Mouse (Mus musculus) lung, postnatal 25 days (tissue): ENCODE measurements at regions not wholly inside any gene's neighbourhood (a gene's known extent, or its start where the extent isn't known, plus 50 kb on each side); places are given as distances from the start of the nearest gene placed in this dataset.
A peak's percentile ranks its signal among the peaks of the same experiment; 100 is the strongest.

Experiments
- DNase-seq: peaks from one replicate; pipeline ENCODE4 v3.0.0; 2022; ENCODE audit warnings: low spot score

GRCm38 (mm10) chr14:72371702-72372277 is 119.8 kb downstream of the Gm9195 start:
- DNase-seq, result peak; percentile 43

- no peak for DNase-seq
Observed at GRCm38 (mm10) chr14:72360829-72361520, 130.7 kb downstream of the Gm9195 start.

- no peak for DNase-seq
Observed at GRCm38 (mm10) chr14:72360181-72360580, 131.5 kb downstream of the Gm9195 start.

- no peak for DNase-seq
Observed at GRCm38 (mm10) chr14:72357915-72358314, 133.7 kb downstream of the Gm9195 start.

GRCm38 (mm10) chr14:72342181-72342580 is 149.5 kb downstream of the Gm9195 start:
- no peak for DNase-seq

GRCm38 (mm10) chr14:72341590-72342154 is 150.0 kb downstream of the Gm9195 start:
- DNase-seq, result no peak

GRCm38 (mm10) chr14:72338046-72338445 is 153.6 kb downstream of the Gm9195 start:
- no peak for DNase-seq

GRCm38 (mm10) chr14:72303856-72304255 is 187.8 kb downstream of the Gm9195 start:
- DNase-seq, result peak; percentile 15

GRCm38 (mm10) chr14:72300026-72300425 is 191.6 kb downstream of the Gm9195 start:
- peak; percentile 21 for DNase-seq

- DNase-seq, result no peak
Observed at GRCm38 (mm10) chr14:72294631-72295030, 197.0 kb downstream of the Gm9195 start.

- DNase-seq, result peak; percentile 78
Observed at GRCm38 (mm10) chr14:72293677-72294387, 197.8 kb downstream of the Gm9195 start.

GRCm38 (mm10) chr14:72292656-72293299 is 198.9 kb downstream of the Gm9195 start:
- peak; percentile 12 for DNase-seq

GRCm38 (mm10) chr14:72277309-72277708 is 214.3 kb downstream of the Gm9195 start:
- no peak for DNase-seq

- DNase-seq, result no peak
Observed at GRCm38 (mm10) chr14:72259255-72259654, 232.4 kb downstream of the Gm9195 start.

- no peak for DNase-seq
Observed at GRCm38 (mm10) chr14:72241872-72242271, 249.8 kb downstream of the Gm9195 start.

GRCm38 (mm10) chr14:72240272-72240671 is 251.4 kb downstream of the Gm9195 start:
- no peak for DNase-seq

GRCm38 (mm10) chr14:72238344-72238743 is 253.3 kb downstream of the Gm9195 start:
- DNase-seq, result no peak

GRCm38 (mm10) chr14:72234234-72235075 is 257.2 kb downstream of the Gm9195 start:
- DNase-seq, result no peak

GRCm38 (mm10) chr14:72227853-72228252 is 263.8 kb downstream of the Gm9195 start:
- DNase-seq, result no peak

- DNase-seq, result no peak
Observed at GRCm38 (mm10) chr14:72227441-72227840, 264.2 kb downstream of the Gm9195 start.

GRCm38 (mm10) chr14:72226946-72227345 is 264.7 kb downstream of the Gm9195 start:
- DNase-seq, result no peak
